Mouse (Mus musculus): ENCODE results near the gene Kcnip3.

Kcnip3 gene

GRCm38 (mm10) chr2:127522006-127522441 lies at the start of gene Kcnip3:
Gene Kcnip3, minus strand, starts transcription at chr2:127522094.
- no peak for DNase-seq (ENCODE audit: low read depth)

GRCm38 (mm10) chr2:127559070-127559966 lies 37.4 kb upstream of the Kcnip3 start:
- peak; percentile 57 for DNase-seq (ENCODE audit: low read depth)

GRCm38 (mm10) chr2:127551078-127551477 lies 29.2 kb upstream of the Kcnip3 start:
- DNase-seq (ENCODE audit: low read depth) = no peak

GRCm38 (mm10) chr2:127550446-127550845 lies 28.6 kb upstream of the Kcnip3 start:
- no peak for DNase-seq (ENCODE audit: low read depth)

- DNase-seq (ENCODE audit: low read depth) = no peak
Observed at GRCm38 (mm10) chr2:127549711-127550110, 27.8 kb upstream of the Kcnip3 start.

- DNase-seq (ENCODE audit: low read depth) = no peak
Observed at GRCm38 (mm10) chr2:127548342-127549074, 26.6 kb upstream of the Kcnip3 start.

GRCm38 (mm10) chr2:127541697-127542096 lies 19.8 kb upstream of the Kcnip3 start:
- DNase-seq (ENCODE audit: low read depth) = no peak

GRCm38 (mm10) chr2:127541185-127541584 lies 19.3 kb upstream of the Kcnip3 start, which contains the start of gene Prom2:
Gene Prom2, minus strand, starts transcription at chr2:127541467.
- DNase-seq (ENCODE audit: low read depth) = no peak

GRCm38 (mm10) chr2:127539494-127539893 lies 17.6 kb upstream of the Kcnip3 start:
- DNase-seq (ENCODE audit: low read depth) = no peak

GRCm38 (mm10) chr2:127537548-127537947 lies 15.7 kb upstream of the Kcnip3 start:
- DNase-seq (ENCODE audit: low read depth) = no peak

GRCm38 (mm10) chr2:127535363-127535762 lies 13.5 kb upstream of the Kcnip3 start:
- DNase-seq (ENCODE audit: low read depth) = no peak

- DNase-seq (ENCODE audit: low read depth) = no peak
Observed at GRCm38 (mm10) chr2:127532379-127532778, 10.5 kb upstream of the Kcnip3 start.

GRCm38 (mm10) chr2:127531592-127531991 lies 9.7 kb upstream of the Kcnip3 start:
- DNase-seq (ENCODE audit: low read depth) = no peak

- no peak for DNase-seq (ENCODE audit: low read depth)
Observed at GRCm38 (mm10) chr2:127530418-127530817, 8.5 kb upstream of the Kcnip3 start.

- DNase-seq (ENCODE audit: low read depth) = no peak
Observed at GRCm38 (mm10) chr2:127525004-127525775, 3.3 kb upstream of the Kcnip3 start.

- no peak for DNase-seq (ENCODE audit: low read depth)
Observed at GRCm38 (mm10) chr2:127523950-127524729, 2.2 kb upstream of the Kcnip3 start.

GRCm38 (mm10) chr2:127521172-127522005 lies 505 bp downstream of the Kcnip3 start:
- DNase-seq (ENCODE audit: low read depth) = no peak

- no peak for DNase-seq (ENCODE audit: low read depth)
Observed at GRCm38 (mm10) chr2:127520123-127520522, 1.8 kb downstream of the Kcnip3 start.

- no peak for DNase-seq (ENCODE audit: low read depth)
Observed at GRCm38 (mm10) chr2:127519308-127519707, 2.6 kb downstream of the Kcnip3 start.

GRCm38 (mm10) chr2:127518831-127519230 lies 3.1 kb downstream of the Kcnip3 start:
- DNase-seq (ENCODE audit: low read depth) = no peak

All from naive thymus-derived CD4-positive, alpha-beta T cell, adult 2 months (primary cell).